Mouse (Mus musculus): ENCODE results near the gene Rsu1. TPM values are rescaled to one million over a fixed set of nuclear protein-coding genes. Genes with fewer than 3 reads are reported as not detected.

Gene Rsu1
- 54.0 and 55.4 TPM in 2 replicates for polyA plus RNA-seq (2015; fragmentation: Nextera tagmentation; extraction: Ambion mirVana)

DNA sequence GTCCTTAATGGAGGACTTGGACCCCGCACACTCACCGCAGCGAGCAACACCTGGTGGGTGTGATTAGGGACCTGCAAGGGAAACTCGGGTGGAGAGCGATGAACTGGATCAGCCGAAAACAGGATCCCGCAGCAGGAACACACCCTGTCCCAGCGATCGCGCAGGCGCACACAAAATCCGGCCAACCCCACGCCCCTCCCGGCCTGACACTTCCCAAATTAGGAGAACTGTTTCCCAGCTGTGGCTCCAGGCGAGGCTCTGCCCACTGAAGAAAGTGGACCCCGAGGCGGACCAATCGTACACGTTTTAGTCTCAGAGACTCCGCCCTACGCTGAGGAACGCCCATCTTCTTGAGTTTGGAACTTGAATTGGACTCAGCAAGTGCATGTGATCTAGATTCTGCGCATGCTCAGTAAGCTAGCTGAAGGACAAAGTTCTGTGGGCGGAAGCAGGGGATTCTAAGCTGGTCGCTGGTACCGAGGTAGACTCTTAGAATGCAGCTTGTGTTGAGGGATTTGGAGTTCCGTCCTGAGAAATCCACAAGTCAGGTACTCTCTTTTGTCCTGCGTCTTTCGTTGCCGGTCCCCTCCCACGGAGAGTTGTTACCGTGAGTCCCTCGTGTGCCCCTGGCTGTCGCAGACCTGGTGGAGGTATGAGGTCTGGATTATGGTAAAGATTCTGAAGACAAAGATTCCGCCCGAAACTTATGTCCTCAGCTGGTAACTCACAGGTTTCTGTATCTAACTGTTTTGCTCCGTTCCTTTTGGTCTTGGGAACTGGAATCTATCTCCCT is at the start of gene Rsu1:
Gene Rsu1, minus strand, starts transcription at position 251 of the 793 bp plus-strand sequence.
- peak; percentile 99 for ATAC-seq (ENCODE audit: low read depth)
- Histone ChIP-seq H3K9me3 (replicated peaks; ENCODE audit: control insufficient read depth, low read length) (no peaks in the 10 kb centered on the region), H3K4me2 (ENCODE audit: low read depth, low read length) (peak within 1 kb of the TSS; percentile 92), H3K4me1 (ENCODE audit: control insufficient read depth, low read depth, low read length) (peaks cover 13% of the 10 kb centered on the region), H3K36me3 (ENCODE audit: control insufficient read depth, insufficient read depth) (no peaks in the 10 kb centered on the region), H3K9ac (ENCODE audit: low read depth, low read length) (peak within 1 kb of the TSS; percentile 82), H3K27ac (ENCODE audit: low read length) (peak within 1 kb of the TSS; percentile 84), H3K4me3 (ENCODE audit: low read depth, low read length) (peak within 1 kb of the TSS; percentile 81), H3K27me3 (ENCODE audit: control insufficient read depth, insufficient read depth, low read depth, low read length) (no peaks in the 10 kb centered on the region)
- WGBS (ENCODE audit: insufficient replicate concordance): under 1% methylated on average over 37 of the region's 37 CpGs

DNA sequence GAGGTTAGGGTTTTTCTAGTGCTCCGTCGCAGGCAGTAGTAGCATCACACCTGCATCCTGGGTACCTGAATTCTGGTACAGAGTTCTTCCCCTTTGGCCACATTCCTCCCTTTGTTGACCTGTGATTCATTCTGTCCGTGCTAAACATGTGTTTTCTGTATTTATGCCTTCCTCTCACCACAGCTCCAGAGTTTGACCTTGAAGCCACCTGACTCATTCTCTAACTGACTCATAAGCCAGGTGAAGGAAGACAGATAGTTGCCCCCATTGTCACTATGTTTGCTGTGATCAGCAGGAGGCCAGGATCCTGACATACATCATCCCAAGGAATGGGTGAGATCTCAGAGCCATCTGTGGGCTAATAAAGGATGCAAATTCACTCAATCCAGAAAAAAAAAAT is 32.2 kb upstream of the Rsu1 start:
- no peak for ATAC-seq (ENCODE audit: low read depth)
- WGBS (ENCODE audit: insufficient replicate concordance): 60% methylated on average over 3 of the region's 3 CpGs
- no peaks in the 10 kb centered on the region for H3K4me1 ChIP-seq (ENCODE audit: control insufficient read depth, low read depth, low read length)
- H3K4me3 ChIP-seq (ENCODE audit: low read depth, low read length): no peak overlapping the region
- no peak overlapping the region for H3K27ac ChIP-seq (ENCODE audit: low read length)
- H3K36me3 ChIP-seq (ENCODE audit: control insufficient read depth, insufficient read depth): no peaks in the 10 kb centered on the region
- H3K4me2 ChIP-seq (ENCODE audit: low read depth, low read length): no peak overlapping the region
- no peaks in the 10 kb centered on the region for H3K9me3 ChIP-seq (replicated peaks; ENCODE audit: control insufficient read depth, low read length)
- H3K27me3 ChIP-seq (ENCODE audit: control insufficient read depth, insufficient read depth, low read depth, low read length): no peaks in the 10 kb centered on the region
- no peak overlapping the region for H3K9ac ChIP-seq (ENCODE audit: low read depth, low read length)

DNA sequence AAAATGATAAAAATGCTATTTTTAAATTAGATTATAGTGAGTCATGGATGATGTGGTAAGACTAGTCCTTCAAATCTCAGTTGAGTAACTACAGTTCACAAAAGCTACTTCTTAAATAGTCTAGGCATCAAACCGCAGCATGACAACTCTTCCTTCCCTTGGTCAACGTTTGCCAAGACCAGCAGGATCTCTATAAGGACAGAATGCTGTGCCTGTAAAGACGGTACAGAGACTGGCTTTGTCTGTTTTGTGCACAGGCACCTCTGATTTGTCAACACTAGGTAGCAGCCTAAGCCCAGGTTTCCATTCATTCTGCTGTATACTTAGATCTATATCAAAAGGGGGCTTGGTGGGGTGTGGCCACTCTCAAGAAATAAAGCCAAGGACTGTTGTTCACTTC is 27.8 kb upstream of the Rsu1 start:
- Histone ChIP-seq H3K9me3 (replicated peaks; ENCODE audit: control insufficient read depth, low read length) (no peaks in the 10 kb centered on the region), H3K9ac (ENCODE audit: low read depth, low read length) (no peak overlapping the region), H3K27me3 (ENCODE audit: control insufficient read depth, insufficient read depth, low read depth, low read length) (no peaks in the 10 kb centered on the region), H3K4me3 (ENCODE audit: low read depth, low read length) (no peak overlapping the region), H3K4me1 (ENCODE audit: control insufficient read depth, low read depth, low read length) (no peaks in the 10 kb centered on the region), H3K36me3 (ENCODE audit: control insufficient read depth, insufficient read depth) (no peaks in the 10 kb centered on the region), H3K27ac (ENCODE audit: low read length) (no peak overlapping the region), H3K4me2 (ENCODE audit: low read depth, low read length) (no peak overlapping the region)
- no peak for ATAC-seq (ENCODE audit: low read depth)
- WGBS (ENCODE audit: insufficient replicate concordance): 10% methylated on average over 3 of the region's 3 CpGs

DNA sequence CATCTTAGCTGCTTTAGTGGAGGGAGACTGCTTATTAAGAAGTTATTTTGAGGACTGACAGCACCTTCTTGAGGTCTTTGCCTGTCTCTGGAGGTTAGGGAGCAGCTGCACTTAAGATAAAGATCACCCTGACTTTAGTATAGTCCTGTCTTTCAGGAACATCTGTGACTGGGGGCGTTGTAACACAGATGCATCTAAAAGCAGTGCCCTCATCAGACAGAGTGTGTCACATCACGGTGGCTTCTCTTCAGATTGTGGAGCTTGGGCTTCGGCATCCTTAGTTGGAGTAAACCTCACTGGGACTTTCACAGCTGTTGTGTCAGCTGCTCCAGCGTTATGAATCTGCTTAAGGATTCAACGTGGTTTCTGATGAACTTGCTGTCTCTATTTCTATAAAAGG is 26.5 kb upstream of the Rsu1 start:
- Histone ChIP-seq H3K27ac (ENCODE audit: low read length) (no peak overlapping the region), H3K4me3 (ENCODE audit: low read depth, low read length) (no peak overlapping the region), H3K27me3 (ENCODE audit: control insufficient read depth, insufficient read depth, low read depth, low read length) (no peaks in the 10 kb centered on the region), H3K36me3 (ENCODE audit: control insufficient read depth, insufficient read depth) (no peaks in the 10 kb centered on the region), H3K4me1 (ENCODE audit: control insufficient read depth, low read depth, low read length) (no peaks in the 10 kb centered on the region), H3K4me2 (ENCODE audit: low read depth, low read length) (no peak overlapping the region), H3K9ac (ENCODE audit: low read depth, low read length) (no peak overlapping the region), H3K9me3 (replicated peaks; ENCODE audit: control insufficient read depth, low read length) (no peaks in the 10 kb centered on the region)
- no peak for ATAC-seq (ENCODE audit: low read depth)
- 26% methylated on average over 5 of the region's 5 CpGs for WGBS (ENCODE audit: insufficient replicate concordance)

DNA sequence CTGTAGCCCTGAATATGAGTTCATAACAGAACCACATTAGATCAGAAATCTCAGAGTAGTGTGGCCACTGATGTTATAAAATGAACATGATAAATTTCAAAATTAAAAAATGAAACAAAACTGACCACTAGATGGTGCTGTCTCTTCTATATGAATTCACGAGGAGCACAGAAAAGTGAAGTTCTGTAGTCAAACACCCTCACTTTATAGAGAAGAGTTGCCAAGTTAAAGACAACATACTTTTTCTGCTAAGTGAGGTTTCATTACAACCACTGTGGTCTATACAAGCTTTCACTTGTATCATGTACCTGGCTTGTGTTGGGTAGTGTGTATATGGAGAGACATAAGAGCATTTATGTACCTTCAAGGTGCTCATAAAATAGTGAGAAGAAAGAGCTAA is 19.4 kb upstream of the Rsu1 start:
- 0% methylated on average over 1 of the region's 1 CpGs for WGBS (ENCODE audit: insufficient replicate concordance)
- Histone ChIP-seq H3K27me3 (ENCODE audit: control insufficient read depth, insufficient read depth, low read depth, low read length) (no peaks in the 10 kb centered on the region), H3K9me3 (replicated peaks; ENCODE audit: control insufficient read depth, low read length) (no peaks in the 10 kb centered on the region), H3K36me3 (ENCODE audit: control insufficient read depth, insufficient read depth) (no peaks in the 10 kb centered on the region), H3K4me2 (ENCODE audit: low read depth, low read length) (no peak overlapping the region), H3K4me1 (ENCODE audit: control insufficient read depth, low read depth, low read length) (no peaks in the 10 kb centered on the region), H3K9ac (ENCODE audit: low read depth, low read length) (no peak overlapping the region), H3K27ac (ENCODE audit: low read length) (no peak overlapping the region), H3K4me3 (ENCODE audit: low read depth, low read length) (no peak overlapping the region)
- ATAC-seq (ENCODE audit: low read depth): no peak

DNA sequence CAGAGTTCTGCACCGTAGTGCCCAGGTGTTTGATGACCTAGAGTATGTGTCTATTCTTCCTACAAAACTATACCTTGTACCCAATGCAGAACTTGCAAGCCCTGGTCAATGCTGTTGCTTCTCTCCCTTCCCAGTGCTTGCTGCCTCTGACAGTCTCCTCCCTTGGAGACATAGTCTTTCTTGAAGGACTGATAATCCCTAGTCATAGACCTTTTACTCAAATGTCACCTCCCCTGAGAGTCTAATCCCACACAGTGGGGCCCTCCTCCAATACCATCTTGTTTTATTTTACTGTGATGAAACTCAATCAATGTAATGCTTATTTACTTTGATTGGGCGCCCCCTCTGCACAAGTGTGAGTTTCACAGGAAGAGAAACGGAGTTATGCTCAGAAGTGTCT is 18.9 kb upstream of the Rsu1 start:
- 60% methylated on average over 3 of the region's 3 CpGs for WGBS (ENCODE audit: insufficient replicate concordance)
- H3K4me2 ChIP-seq (ENCODE audit: low read depth, low read length): no peak overlapping the region

DNA sequence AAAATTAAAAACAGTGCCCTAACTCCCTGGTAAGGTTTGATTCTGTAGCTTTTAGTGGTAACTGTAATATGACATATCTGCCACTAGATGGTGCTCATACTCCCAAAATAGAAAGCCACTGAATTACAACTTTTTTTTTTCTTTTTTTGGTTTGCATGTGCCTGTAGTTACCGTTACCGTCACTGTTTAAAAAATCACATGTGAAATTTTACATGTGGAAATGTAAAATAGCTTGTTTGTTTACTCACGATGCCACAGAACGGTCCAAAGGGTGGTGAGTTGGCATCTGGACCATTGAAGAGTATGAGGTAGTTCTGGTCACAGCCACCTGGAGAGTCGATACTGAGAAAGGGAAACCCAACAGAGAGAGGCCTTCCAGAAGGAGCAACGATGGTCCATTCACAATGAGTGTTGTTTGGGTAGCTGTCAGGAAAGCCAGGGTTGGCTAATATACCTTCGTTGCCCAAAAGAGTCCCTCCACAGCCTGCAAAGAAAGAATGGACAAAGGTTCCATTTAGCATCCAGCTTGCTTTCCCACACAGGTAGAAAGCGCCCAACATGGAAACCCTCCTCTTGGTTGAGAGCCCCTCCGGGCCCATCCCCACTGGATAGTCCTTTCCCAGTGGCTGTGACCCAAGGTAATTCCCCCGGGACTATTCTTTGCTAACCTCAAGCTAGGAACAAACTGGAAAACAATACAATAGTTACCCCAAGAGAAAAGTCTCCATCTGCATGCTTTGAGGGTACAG is 7.1 kb upstream of the Rsu1 start:
- no peak overlapping the region for H3K4me2 ChIP-seq (ENCODE audit: low read depth, low read length)
- WGBS (ENCODE audit: insufficient replicate concordance): 45% methylated on average over 10 of the region's 10 CpGs
- H3K4me1 ChIP-seq (ENCODE audit: control insufficient read depth, low read depth, low read length): no peaks in the 10 kb centered on the region
- H3K27ac ChIP-seq (ENCODE audit: low read length): no peak overlapping the region
- no peak overlapping the region for H3K9ac ChIP-seq (ENCODE audit: low read depth, low read length)
- H3K36me3 ChIP-seq (ENCODE audit: control insufficient read depth, insufficient read depth): no peaks in the 10 kb centered on the region
- no peak for ATAC-seq (ENCODE audit: low read depth)
- no peaks in the 10 kb centered on the region for H3K27me3 ChIP-seq (ENCODE audit: control insufficient read depth, insufficient read depth, low read depth, low read length)
- no peak overlapping the region for H3K4me3 ChIP-seq (ENCODE audit: low read depth, low read length)
- H3K9me3 ChIP-seq (replicated peaks; ENCODE audit: control insufficient read depth, low read length): no peaks in the 10 kb centered on the region

More for the DNA sequence above, 18.9 kb upstream of the Rsu1 start:
- Histone ChIP-seq H3K9me3 (replicated peaks; ENCODE audit: control insufficient read depth, low read length) (no peaks in the 10 kb centered on the region), H3K27me3 (ENCODE audit: control insufficient read depth, insufficient read depth, low read depth, low read length) (no peaks in the 10 kb centered on the region), H3K36me3 (ENCODE audit: control insufficient read depth, insufficient read depth) (no peaks in the 10 kb centered on the region), H3K9ac (ENCODE audit: low read depth, low read length) (no peak overlapping the region), H3K4me3 (ENCODE audit: low read depth, low read length) (no peak overlapping the region), H3K27ac (ENCODE audit: low read length) (no peak overlapping the region), H3K4me1 (ENCODE audit: control insufficient read depth, low read depth, low read length) (no peaks in the 10 kb centered on the region)
- ATAC-seq (ENCODE audit: low read depth): no peak

DNA sequence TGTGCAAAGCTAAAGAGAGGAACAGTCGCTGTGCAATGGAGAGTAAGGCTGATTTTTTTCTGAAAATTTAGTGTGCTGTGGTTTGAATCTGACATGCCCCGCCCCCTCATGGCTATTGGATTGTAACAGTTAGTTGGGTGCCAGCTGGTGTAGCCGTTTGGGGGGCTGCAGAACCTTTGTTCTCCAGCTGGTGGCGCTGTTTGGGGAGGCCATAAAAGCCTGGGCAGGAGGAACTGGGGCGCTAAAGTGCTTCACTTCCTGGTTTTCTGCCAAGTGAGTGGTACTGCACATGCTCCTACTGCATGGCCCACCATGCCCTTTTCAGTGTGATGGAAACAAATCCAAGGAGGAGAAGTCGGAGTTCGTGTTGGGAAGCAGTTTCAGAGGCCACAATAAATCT is 4.7 kb upstream of the Rsu1 start:
- WGBS (ENCODE audit: insufficient replicate concordance): 57% methylated on average over 7 of the region's 7 CpGs
- Histone ChIP-seq H3K4me3 (ENCODE audit: low read depth, low read length) (no peak overlapping the region), H3K27me3 (ENCODE audit: control insufficient read depth, insufficient read depth, low read depth, low read length) (no peaks in the 10 kb centered on the region), H3K4me2 (ENCODE audit: low read depth, low read length) (no peak overlapping the region), H3K9ac (ENCODE audit: low read depth, low read length) (no peak overlapping the region), H3K36me3 (ENCODE audit: control insufficient read depth, insufficient read depth) (no peaks in the 10 kb centered on the region), H3K27ac (ENCODE audit: low read length) (no peak overlapping the region), H3K4me1 (ENCODE audit: control insufficient read depth, low read depth, low read length) (peaks cover 1% of the 10 kb centered on the region; the same call in 1 of the 2 replicates), H3K9me3 (replicated peaks; ENCODE audit: control insufficient read depth, low read length) (no peaks in the 10 kb centered on the region)
- ATAC-seq (ENCODE audit: low read depth): no peak

DNA sequence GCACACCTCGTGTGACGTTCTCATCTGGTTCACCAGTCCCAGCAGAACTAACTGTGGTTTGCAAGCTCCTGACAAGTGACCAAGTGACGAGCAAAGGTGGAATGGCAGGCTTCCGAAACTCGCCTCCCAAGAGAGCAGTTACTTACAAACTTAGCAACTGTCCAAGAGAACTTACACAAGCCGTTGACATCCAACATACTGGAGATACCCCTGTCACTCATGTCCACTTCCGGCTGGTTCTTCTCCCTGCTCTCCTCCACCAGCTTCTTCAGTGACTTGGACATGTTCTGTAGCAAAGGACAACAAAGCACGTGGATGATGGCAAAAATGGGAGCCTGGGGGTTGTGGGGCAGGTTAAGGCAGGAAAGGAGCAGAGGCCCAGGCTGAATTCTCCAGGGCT is 479 bp downstream of the Rsu1 start:
- H3K27ac ChIP-seq (ENCODE audit: low read length): peak overlapping the region; percentile 84
- peak overlapping the region; percentile 81 for H3K4me3 ChIP-seq (ENCODE audit: low read depth, low read length)
- 17% methylated on average over 8 of the region's 8 CpGs for WGBS (ENCODE audit: insufficient replicate concordance)
- peaks cover 13% of the 10 kb centered on the region for H3K4me1 ChIP-seq (ENCODE audit: control insufficient read depth, low read depth, low read length)
- H3K4me2 ChIP-seq (ENCODE audit: low read depth, low read length): peak overlapping the region; percentile 92
- no peaks in the 10 kb centered on the region for H3K36me3 ChIP-seq (ENCODE audit: control insufficient read depth, insufficient read depth)
- no peaks in the 10 kb centered on the region for H3K9me3 ChIP-seq (replicated peaks; ENCODE audit: control insufficient read depth, low read length)
- peak; percentile 1; the same call in 1 of the 2 replicates for ATAC-seq (ENCODE audit: low read depth)
- peak overlapping the region; percentile 82 for H3K9ac ChIP-seq (ENCODE audit: low read depth, low read length)
- no peaks in the 10 kb centered on the region for H3K27me3 ChIP-seq (ENCODE audit: control insufficient read depth, insufficient read depth, low read depth, low read length)

Measured in liver, embryonic 16.5 days (tissue).